Mouse (Mus musculus) embryonic facial prominence, embryonic 14.5 days (tissue): ENCODE data around the gene Col3a1. TPM values are rescaled to one million over a fixed set of nuclear protein-coding genes. Genes with fewer than 3 reads are reported as not detected.

Experiments
- ATAC-seq: fragments of 200-750 bp; cut with Nextera tagmentation; 2 replicates; pipeline ENCODE4 v1.8.0; 2017; ENCODE audit warnings: low read depth, moderate number of reproducible peaks, moderate TSS enrichment
- DNase-seq: peaks from one replicate; pipeline ENCODE4 v3.0.0-alpha.2; 2015; ENCODE audit warnings: low spot score
- H3K27ac ChIP-seq: fragments of 300-500 bp; sonication (generic); replicated peaks from 2 replicates; pipeline ENCODE4 v1.5.1; 2014; ENCODE audit warnings: low read depth, mild to moderate bottlenecking, low read length, moderate library complexity
- H3K27me3 ChIP-seq: fragments of 300-500 bp; sonication (generic); replicated peaks from 2 replicates; pipeline ENCODE4 v1.6.1; 2014; ENCODE audit warnings: low read length; ENCODE audit not compliant: control insufficient read depth, insufficient read depth
- H3K36me3 ChIP-seq: fragments of 300-500 bp; sonication (generic); 2 replicates; pipeline ENCODE4 v1.6.1; 2014; ENCODE audit warnings: low read length, mixed read lengths; ENCODE audit not compliant: control insufficient read depth, insufficient read depth
- H3K4me1 ChIP-seq: fragments of 300-500 bp; sonication (generic); 2 replicates; pipeline ENCODE4 v1.6.1; 2014; ENCODE audit warnings: antibody characterized with exemption, low read length; ENCODE audit not compliant: control insufficient read depth, insufficient read depth
- H3K4me2 ChIP-seq: fragments of 300-500 bp; sonication (generic); 2 replicates; pipeline ENCODE4 v1.6.1; 2014; ENCODE audit warnings: low read depth, mild to moderate bottlenecking, low read length, moderate library complexity, mixed read lengths
- H3K4me3 ChIP-seq: fragments of 300-500 bp; sonication (generic); 2 replicates; pipeline ENCODE4 v1.5.1; 2014; ENCODE audit warnings: low read depth, mild to moderate bottlenecking, low read length
- H3K9ac ChIP-seq: fragments of 300-500 bp; sonication (generic); 2 replicates; pipeline ENCODE4 v1.6.1; 2014; ENCODE audit warnings: low read depth, mild to moderate bottlenecking, low read length, moderate library complexity, mixed read lengths
- H3K9me3 ChIP-seq: fragments of 300-500 bp; sonication (generic); 2 replicates; pipeline ENCODE4 v1.6.1; 2016; ENCODE audit warnings: low read length; ENCODE audit not compliant: control insufficient read depth
- WGBS: fragments of 180-500 bp; shearing (Covaris S2); extraction: QIAGEN DNeasy Blood & Tissue Kit; methylation state at CpG from one replicate; pipeline ENCODE4 v1.1.7; 2014; 5-methylcytosine and 5-hydroxymethylcytosine counted together
- microRNA-seq: library from miRNA; unstranded; fragments of <30 nt; microRNA quantifications from one replicate; pipeline ENCODE4, GENCODE M21; 2016; ENCODE audit warnings: borderline number of aligned reads
- polyA plus RNA-seq: library from polyadenylated mRNA; unstranded; fragments of >200 nt; fragmentation: Nextera tagmentation; extraction: Ambion mirVana; gene quantifications from 2 replicates; pipeline ENCODE4 v1.2.1, GENCODE M21; 2014

Gene Col3a1
- polyA plus RNA-seq, 1 experiment from 2014 or later: 3,558 TPM

DNA sequence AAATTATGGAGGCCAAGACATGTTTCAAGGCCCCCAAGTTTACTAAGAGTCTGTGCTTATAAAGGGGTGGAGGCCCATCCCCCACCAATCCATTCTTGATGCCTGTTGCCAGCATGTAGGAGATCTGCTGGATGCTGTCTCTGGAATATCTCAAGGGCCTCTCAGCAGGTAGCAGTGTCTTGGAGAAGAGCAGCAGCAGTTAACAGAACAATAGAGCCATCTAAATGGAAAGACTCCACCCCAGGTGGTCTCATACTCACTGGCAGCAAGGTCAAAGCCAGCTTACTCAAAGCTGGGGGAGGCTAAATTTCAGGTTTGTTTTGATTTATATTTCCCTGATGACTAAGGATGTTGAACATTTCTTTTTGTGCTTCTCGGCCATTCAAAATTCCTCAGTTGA lies 46.7 kb downstream of the Col3a1 start:
- H3K27me3 ChIP-seq: no peaks in the 10 kb centered on the region
- H3K4me3 ChIP-seq: no peak overlapping the region
- DNase-seq (no peak), ATAC-seq (no peak)
- 78% methylated on average over 1 of the region's 1 CpGs for WGBS
- H3K36me3 ChIP-seq: no peaks in the 10 kb centered on the region
- H3K4me2 ChIP-seq: no peak overlapping the region
- H3K4me1 ChIP-seq: no peaks in the 10 kb centered on the region
- H3K9ac ChIP-seq: no peak overlapping the region
- no peaks in the 10 kb centered on the region for H3K9me3 ChIP-seq
- no peak overlapping the region for H3K27ac ChIP-seq

DNA sequence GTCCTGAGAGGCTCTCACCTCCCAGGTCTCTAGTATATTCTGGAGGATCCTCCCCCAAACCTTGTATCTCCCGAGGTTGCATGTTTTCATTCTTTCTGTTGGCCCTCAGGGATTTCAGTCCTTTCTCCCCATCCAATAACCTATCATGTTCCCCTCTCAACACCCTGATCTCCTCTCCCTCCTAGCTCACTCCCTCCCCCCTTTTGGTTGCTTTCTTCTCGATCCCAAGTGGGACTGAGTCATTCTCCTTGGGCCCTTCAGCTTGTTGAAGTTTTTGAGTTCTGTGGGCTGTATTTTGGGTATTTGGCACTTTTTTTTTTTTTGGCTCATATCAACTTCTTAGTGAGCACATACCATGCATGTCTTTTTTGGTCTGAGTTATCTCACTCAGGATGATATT lies 47.8 kb downstream of the Col3a1 start:
- Histone ChIP-seq H3K9me3 (no peaks in the 10 kb centered on the region), H3K4me3 (no peak overlapping the region), H3K27ac (no peak overlapping the region), H3K27me3 (no peaks in the 10 kb centered on the region), H3K36me3 (no peaks in the 10 kb centered on the region), H3K4me2 (no peak overlapping the region), H3K4me1 (no peaks in the 10 kb centered on the region), H3K9ac (no peak overlapping the region)
- WGBS: 53% methylated on average over 2 of the region's 2 CpGs
- DNase-seq (no peak), ATAC-seq (no peak)

DNA sequence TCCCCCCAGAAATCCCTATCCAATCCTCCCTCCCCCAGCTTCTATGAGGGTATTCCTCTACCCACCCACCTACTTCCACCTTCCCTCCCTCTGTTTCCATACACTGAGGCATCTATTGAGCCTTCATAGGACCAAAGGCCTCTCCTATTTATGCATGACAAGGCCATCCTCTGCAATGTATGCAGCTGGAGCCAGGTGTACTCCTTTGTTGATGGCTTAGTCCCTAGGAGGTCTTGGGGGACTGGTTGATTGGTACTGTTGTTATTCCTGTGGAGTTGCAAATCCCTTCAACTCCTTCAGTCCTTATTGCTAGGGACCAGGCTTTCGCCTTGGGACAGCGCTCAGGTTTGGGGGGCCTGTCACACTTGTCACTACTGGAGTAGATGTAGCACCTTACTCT lies 48.3 kb downstream of the Col3a1 start:
- H3K36me3 ChIP-seq: no peaks in the 10 kb centered on the region
- H3K4me1 ChIP-seq: no peaks in the 10 kb centered on the region
- DNase-seq: no peak
- ATAC-seq: no peak
- WGBS: 71% methylated on average over 2 of the region's 2 CpGs
- H3K27me3 ChIP-seq: no peaks in the 10 kb centered on the region
- no peak overlapping the region for H3K27ac ChIP-seq
- H3K4me3 ChIP-seq: no peak overlapping the region
- no peak overlapping the region for H3K9ac ChIP-seq
- H3K4me2 ChIP-seq: no peak overlapping the region
- H3K9me3 ChIP-seq: no peaks in the 10 kb centered on the region

DNA sequence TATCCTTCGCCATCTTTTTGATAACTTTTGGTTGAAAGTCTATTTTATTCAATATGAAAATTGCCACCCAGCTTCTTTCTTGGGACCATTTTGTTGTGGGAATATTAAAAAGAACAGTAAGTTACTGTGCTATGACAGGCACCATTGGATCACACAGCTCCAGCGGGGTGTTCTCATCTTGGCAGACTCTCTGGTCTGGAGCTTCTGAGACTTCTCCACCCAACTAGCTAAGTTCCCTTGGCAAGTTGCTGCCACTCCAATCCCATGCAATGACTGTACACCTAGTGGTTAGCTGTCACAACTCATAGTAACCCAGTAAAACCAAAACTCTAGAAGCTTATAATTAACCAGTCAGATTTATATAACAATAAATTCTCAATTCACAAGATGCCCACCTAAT lies 51.9 kb downstream of the Col3a1 start:
- 98% methylated on average over 2 of the region's 2 CpGs for WGBS
- H3K4me1 ChIP-seq: no peaks in the 10 kb centered on the region
- no peak overlapping the region for H3K4me2 ChIP-seq
- no peak overlapping the region for H3K4me3 ChIP-seq
- no peak overlapping the region for H3K27ac ChIP-seq
- DNase-seq (no peak), ATAC-seq (no peak)
- H3K36me3 ChIP-seq: peaks cover 17% of the 10 kb centered on the region
- H3K9me3 ChIP-seq: 0 out of 2 replicates have a peak, but pooled peaks cover 7% of the 10 kb centered on the region
- H3K9ac ChIP-seq: no peak overlapping the region
- H3K27me3 ChIP-seq: no peaks in the 10 kb centered on the region

DNA sequence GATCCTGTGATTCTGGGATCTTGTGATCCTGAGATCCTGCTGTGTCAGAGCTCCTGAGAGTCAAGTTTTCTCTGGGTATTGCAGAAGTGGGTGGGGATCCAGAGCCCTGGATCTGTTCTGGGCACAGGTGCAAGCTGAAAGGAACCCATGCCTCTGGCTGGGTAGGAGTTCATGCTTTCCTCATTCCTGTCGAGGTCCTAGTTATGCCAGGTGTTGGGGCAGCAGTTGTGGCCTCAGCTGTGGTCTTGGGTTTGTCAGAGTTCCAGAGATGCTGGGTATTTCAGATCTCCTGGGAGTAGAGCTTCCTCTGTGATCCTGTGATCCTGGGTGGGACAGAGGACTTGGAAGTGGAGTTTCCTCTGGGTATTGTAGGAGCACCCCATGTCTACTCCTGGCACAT lies 54.1 kb downstream of the Col3a1 start:
- ATAC-seq (no peak), DNase-seq (no peak)
- Histone ChIP-seq H3K9ac (no peak overlapping the region), H3K36me3 (peaks cover 30% of the 10 kb centered on the region), H3K4me2 (no peak overlapping the region), H3K4me3 (no peak overlapping the region), H3K4me1 (no peaks in the 10 kb centered on the region), H3K27me3 (no peaks in the 10 kb centered on the region), H3K9me3 (peaks cover 16% of the 10 kb centered on the region), H3K27ac (no peak overlapping the region)
- WGBS: 75% methylated on average over 1 of the region's 1 CpGs

DNA sequence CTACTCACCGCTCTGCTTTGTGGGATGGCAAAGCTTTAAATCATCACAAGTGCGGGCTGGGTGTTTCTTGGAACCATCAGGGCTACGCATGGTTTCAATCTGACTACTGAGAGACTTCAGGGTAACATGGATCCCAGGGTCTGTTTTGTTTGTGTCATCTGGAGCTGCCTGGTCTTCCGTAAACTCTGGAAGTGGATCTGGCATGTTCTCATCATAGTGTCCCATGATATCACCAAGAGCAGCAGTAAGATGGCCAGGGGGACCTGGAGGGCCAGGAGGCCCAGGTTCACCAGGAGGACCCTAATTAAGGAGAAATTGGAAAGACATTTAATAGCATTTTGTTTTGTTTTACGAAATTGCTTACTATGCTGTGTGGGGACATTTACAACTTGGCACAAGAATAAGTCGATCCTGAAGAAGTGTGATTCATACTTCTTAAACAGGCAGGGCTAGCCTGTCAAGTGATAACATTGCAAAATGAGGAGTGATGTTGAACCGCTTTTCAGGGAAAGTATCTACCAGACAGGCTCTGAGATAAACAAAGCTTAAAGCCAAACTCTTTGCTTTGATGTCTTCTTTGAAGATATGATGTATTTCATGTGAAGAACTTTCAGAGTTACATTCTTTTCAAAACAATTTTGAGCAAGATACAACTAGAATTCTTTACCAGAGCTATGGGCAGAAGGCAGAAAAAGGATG lies 68.8 kb downstream of the Col3a1 start:
- DNase-seq: peak; percentile 42

DNA sequence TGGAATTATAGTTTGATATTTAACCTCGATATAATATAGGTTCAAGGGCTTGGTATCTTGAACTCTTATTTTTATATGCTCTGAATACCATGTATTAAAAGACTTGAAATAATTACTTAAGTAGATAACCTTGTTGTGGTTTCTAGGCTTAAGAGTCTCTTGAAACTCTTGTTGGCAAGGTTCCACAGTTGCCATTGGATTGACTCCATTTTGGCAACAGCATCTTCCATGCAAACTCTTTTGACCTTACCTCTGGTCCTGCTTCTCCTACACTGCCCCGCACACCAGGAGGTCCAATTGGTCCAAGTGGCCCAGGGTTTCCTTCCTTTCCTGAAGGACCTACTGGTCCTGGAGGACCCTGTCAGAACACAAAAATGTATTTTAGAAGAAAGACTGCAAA lies 70.5 kb downstream of the Col3a1 start:
- Histone ChIP-seq H3K4me1 (no peaks in the 10 kb centered on the region), H3K36me3 (peaks cover 67% of the 10 kb centered on the region), H3K9me3 (no peaks in the 10 kb centered on the region), H3K9ac (no peak overlapping the region), H3K4me2 (no peak overlapping the region), H3K27ac (no peak overlapping the region), H3K27me3 (no peaks in the 10 kb centered on the region), H3K4me3 (no peak overlapping the region)
- ATAC-seq (no peak), DNase-seq (no peak)
- WGBS: 91% methylated on average over 2 of the region's 2 CpGs

More for the DNA sequence above, 68.8 kb downstream of the Col3a1 start:
- ATAC-seq: no peak
- H3K4me3 ChIP-seq: no peak overlapping the region
- no peak overlapping the region for H3K9ac ChIP-seq
- H3K4me2 ChIP-seq: no peak overlapping the region
- no peaks in the 10 kb centered on the region for H3K9me3 ChIP-seq
- H3K27ac ChIP-seq: no peak overlapping the region
- H3K4me1 ChIP-seq: no peaks in the 10 kb centered on the region
- 67% methylated on average over 7 of the region's 7 CpGs for WGBS
- no peaks in the 10 kb centered on the region for H3K27me3 ChIP-seq
- H3K36me3 ChIP-seq: peaks cover 72% of the 10 kb centered on the region

Small RNA genes lying within 50 kb of the gene (microRNA-seq; reads per million reads assigned to microRNA genes)
- gene Gm47302: 0.50 reads per million

Other genes with a start within 250 kb of the Col3a1 start
- gene Col5a2, start 191.7 kb downstream of the Col3a1 start, polyA plus RNA-seq: 213 and 231 TPM in 2 replicates